Mouse (Mus musculus) embryonic stem cell, embryonic (primary cell): ENCODE data around the gene Ebf4.

Experiments used
- CTCF ChIA-PET, 4 experiments: fragments of 300-600 bp in 2 of 4; fragments of 350-600 bp in 2 of 4; sonication (Branson Sonifier 250); formaldehyde crosslinking; loops; one replicate each; lab custom pipeline; 2022; ENCODE audit warnings: inconsistent platforms in 2 of 4; lab: Charles Lee
- POLR2A ChIA-PET, 4 experiments: fragments of 300-600 bp in 2 of 4; fragments of 350-600 bp in 2 of 4; sonication (Branson Sonifier 250); formaldehyde crosslinking; loops; one replicate each; lab custom pipeline; 2022; ENCODE audit warnings: antibody characterized with exemption in 4 of 4, inconsistent platforms in 1 of 4; lab: Charles Lee

The Ebf4 gene

DNA sequence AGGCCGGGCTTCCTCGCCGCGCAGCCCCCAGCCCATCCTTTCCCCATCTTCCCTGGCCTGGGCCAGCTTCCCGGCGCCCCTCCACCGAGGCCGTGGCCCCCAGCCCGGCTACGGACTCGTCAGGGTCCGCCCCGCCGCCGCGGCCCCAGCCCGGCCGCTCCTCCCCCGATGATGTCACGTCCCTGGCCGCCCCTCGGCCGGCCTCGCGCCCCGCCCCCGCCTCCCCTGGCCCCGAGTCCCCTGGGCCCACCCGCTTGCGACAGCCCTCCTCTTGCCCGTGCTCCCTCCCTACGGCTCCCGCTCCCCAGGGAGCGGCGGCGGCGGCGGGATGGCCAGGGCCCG, at the start of gene Ebf4:
Gene Ebf4 (plus strand): TSS at position 234 of the 342 bp plus-strand sequence.
- POLR2A ChIA-PET, result interaction anchor here (0.7 to 14.1 kb wide), 20 partner anchors 8 to 403 kb away, joined by 3 to 522 read pairs (median 4); partner anchors contain the start of genes Nop56 (in 3 of the 4), Idh3b (in 2 of the 4), Pced1a (in 2 of the 4) and Snrpb (in 2 of the 4)
- CTCF ChIA-PET, result interaction anchor here in 1 of 4 experiments (0.9 to 1.1 kb wide), 3 partner anchors 8 to 303 kb away, joined by 3 read pairs; partner anchors contain the start of gene Idh3b

- POLR2A ChIA-PET, result interaction anchor here in 2 of 4 experiments (1.0 to 2.3 kb wide), 11 partner anchors 8 to 572 kb away, joined by 3 to 9 read pairs (median 4); partner anchors contain the start of genes Nop56 (in 2 of the 2) and Snrpb (in 2 of the 2)
- CTCF ChIA-PET, result interaction anchor here (0.6 to 2.7 kb wide), 33 partner anchors 9 to 837 kb away, joined by 3 to 22 read pairs (median 3); no protein-coding TSS in a partner anchor
These were observed 48.1 kb upstream of the Ebf4 start for GRCm38 (mm10) chr2:130246912-130247311.

GRCm38 (mm10) chr2:130248226-130248625, 46.7 kb upstream of the Ebf4 start:
- POLR2A ChIA-PET, result no interaction called here
- CTCF ChIA-PET, result interaction anchor here (0.5 to 2.7 kb wide), 4 partner anchors 19 to 218 kb away, joined by 3 to 22 read pairs (median 12); no protein-coding TSS in a partner anchor

DNA sequence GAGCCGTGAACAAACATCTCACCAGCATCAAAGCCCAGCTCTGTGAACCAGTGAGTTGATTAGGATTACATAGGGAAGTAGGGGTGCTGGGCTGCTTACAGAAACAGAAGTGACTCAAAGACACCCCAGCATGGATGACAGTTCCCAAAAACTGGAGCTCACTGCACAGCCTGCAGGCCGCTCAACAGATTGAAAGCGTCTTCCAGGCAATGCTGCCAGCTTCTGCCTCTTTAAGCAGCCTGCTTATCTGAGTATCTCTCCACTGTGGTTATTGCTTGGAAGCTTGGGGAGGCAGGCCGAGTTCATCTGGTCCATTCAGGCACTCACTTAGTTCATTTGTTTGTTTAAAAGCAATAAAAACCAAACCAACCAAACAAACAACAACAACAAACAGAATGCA, 38.2 kb upstream of the Ebf4 start:
- ChIA-PET POLR2A (interaction anchor here in 2 of 4 experiments (0.7 to 1.7 kb wide), 8 partner anchors 11 to 78 kb away, joined by 3 to 7 read pairs (median 4); partner anchors contain the start of genes Nop56 (in 1 of the 2) and Snrpb (in 1 of the 2)), CTCF (no interaction called here)

DNA sequence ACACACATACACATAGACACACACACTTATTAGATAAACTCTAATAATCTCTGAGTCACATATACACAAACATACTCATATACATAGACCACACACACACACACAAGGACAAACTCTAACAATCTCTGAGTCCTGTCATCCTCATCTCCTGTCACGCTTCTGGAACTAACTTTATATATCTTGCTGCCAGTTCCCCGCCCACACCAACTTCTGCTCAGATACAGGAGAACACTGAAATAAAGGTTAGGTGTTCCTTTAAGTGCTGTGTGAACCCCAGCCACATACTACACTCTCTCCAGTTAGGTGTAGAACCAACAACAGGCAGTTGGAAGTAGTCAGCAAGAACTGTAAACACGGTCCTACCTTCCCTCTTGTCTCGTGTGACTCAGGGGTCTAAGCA, 34.1 kb upstream of the Ebf4 start:
- ChIA-PET CTCF (no interaction called here), POLR2A (interaction anchor here in 3 of 4 experiments (0.6 to 3.5 kb wide), 7 partner anchors 10 to 317 kb away, joined by 3 to 20 read pairs (median 3); partner anchors contain the start of genes Mrps26 (in 1 of the 3), Nop56 (in 1 of the 3) and Snrpb (in 1 of the 3))

- ChIA-PET POLR2A (interaction anchor here in 2 of 4 experiments (1.4 to 3.5 kb wide), 2 partner anchors 11 to 12 kb away, joined by 4 to 20 read pairs; partner anchors contain the start of gene Nop56 (in 1 of the 2)), CTCF (no interaction called here)
These were observed 33.1 kb upstream of the Ebf4 start for GRCm38 (mm10) chr2:130261914-130262313.

- CTCF ChIA-PET, result no interaction called here
- POLR2A ChIA-PET, result interaction anchor here in 1 of 4 experiments (3.5 kb wide), 1 partner anchor 12 kb away, joined by 20 read pairs; the partner anchor contains the start of gene Nop56
These were observed 32.6 kb upstream of the Ebf4 start for GRCm38 (mm10) chr2:130262398-130262797.

GRCm38 (mm10) chr2:130265520-130265919, 29.4 kb upstream of the Ebf4 start:
- CTCF ChIA-PET, result interaction anchor here in 1 of 4 experiments (0.5 kb wide), 1 partner anchor 1224 kb away, joined by 3 read pairs; no protein-coding TSS in a partner anchor
- POLR2A ChIA-PET, result interaction anchor here in 2 of 4 experiments (0.8 to 22.4 kb wide), 9 partner anchors 8 to 86 kb away, joined by 3 to 522 read pairs (median 4); partner anchors contain the start of genes Nop56 (in 2 of the 2), Ebf4 (in 1 of the 2), Idh3b (in 1 of the 2) and Snrpb (in 1 of the 2)

DNA sequence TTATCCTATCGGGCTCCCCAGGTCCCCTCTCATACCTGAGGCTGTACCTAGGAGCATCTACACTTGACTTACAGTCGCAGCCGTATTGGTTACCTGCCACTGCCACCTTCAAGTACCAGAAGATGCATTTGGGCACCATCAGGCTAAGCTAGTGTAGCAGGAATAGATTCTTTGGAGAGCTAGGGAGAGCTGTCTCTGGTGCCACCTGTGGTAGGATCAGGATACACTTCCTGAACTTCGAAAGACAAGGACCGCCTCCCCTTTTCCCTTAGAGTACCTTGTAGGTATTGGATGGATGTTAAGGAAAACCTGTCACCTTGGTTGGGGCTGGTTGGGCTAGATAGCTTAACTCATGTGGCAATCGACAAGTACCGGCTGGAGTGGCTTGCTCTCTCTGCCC, 26.9 kb upstream of the Ebf4 start:
- POLR2A ChIA-PET, result interaction anchor here in 3 of 4 experiments (0.6 to 22.4 kb wide), 15 partner anchors 9 to 687 kb away, joined by 3 to 522 read pairs (median 5); partner anchors contain the start of genes Idh3b (in 2 of the 3), Ebf4 (in 1 of the 3) and Snrpb (in 1 of the 3)
- CTCF ChIA-PET, result interaction anchor here in 2 of 4 experiments (0.6 to 2.0 kb wide), 10 partner anchors 17 to 295 kb away, joined by 3 to 10 read pairs (median 3); partner anchors contain the start of genes Pced1a (in 1 of the 2) and Vps16 (in 1 of the 2)

DNA sequence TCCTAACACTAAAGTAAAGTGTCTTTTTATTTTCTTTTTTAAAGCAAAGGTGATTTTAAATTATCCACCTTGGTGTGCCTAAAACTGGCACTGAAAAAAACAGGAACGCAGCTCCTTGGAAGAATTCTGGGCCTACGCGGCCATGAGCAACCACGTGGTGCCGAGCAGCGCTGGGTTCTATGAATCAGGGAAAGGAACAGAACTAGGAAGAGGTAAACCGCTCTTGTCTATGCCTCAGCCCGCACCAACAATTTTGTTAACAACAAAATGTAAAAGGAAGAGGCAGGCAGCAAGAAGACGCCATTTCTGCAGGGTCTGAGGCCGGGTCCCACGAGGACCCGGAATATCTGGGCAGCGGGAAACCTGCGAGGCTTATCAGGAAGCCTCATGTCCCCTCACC, 21.2 kb upstream of the Ebf4 start:
- ChIA-PET POLR2A (interaction anchor here (0.6 to 22.4 kb wide), 70 partner anchors 8 to 686 kb away, joined by 3 to 522 read pairs (median 4); partner anchors contain the start of genes Idh3b (in 4 of the 4), Snrpb (in 3 of the 4), Ebf4 (in 2 of the 4) and Pced1a (in 2 of the 4)), CTCF (interaction anchor here in 1 of 4 experiments (2.4 kb wide), 1 partner anchor 11 kb away, joined by 7 read pairs; the partner anchor contains the start of gene Idh3b)

GRCm38 (mm10) chr2:130274149-130274861, 20.7 kb upstream of the Ebf4 start, which contains the start of gene Nop56:
Nop56 (plus strand) TSS chr2:130274430.
- ChIA-PET CTCF (interaction anchor here (0.6 to 2.4 kb wide), 8 partner anchors 10 to 475 kb away, joined by 3 to 7 read pairs (median 4); partner anchors contain the start of genes Idh3b (in 1 of the 4), Pced1a (in 1 of the 4) and Vps16 (in 1 of the 4)), POLR2A (interaction anchor here (0.6 to 22.4 kb wide), 118 partner anchors 8 to 1575 kb away, joined by 3 to 522 read pairs (median 4); partner anchors contain the start of genes Idh3b (in 4 of the 4), Pced1a (in 3 of the 4), Snrpb (in 3 of the 4) and Vps16 (in 3 of the 4))

DNA sequence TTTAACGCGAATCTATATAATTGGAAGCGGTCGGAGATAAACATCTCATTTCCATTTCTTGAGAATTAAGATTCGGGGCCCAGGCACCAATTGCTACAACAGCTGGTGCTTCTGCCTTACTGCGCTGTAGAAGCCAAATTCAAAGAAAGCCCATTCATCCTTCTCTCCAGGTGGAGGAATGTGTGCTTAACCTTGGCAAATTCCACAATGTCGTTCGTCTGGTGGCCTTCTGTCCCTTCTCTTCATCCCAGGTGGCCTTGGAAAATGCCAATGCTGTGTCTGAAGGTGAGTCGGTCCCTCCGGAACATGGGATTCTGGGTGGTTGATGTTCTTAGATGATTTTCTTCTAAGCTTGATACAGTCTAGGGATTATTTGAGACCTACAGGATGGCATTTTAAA, 20.1 kb upstream of the Ebf4 start:
- POLR2A ChIA-PET, result interaction anchor here (0.6 to 22.4 kb wide), 105 partner anchors 8 to 1576 kb away, joined by 3 to 522 read pairs (median 4); partner anchors contain the start of genes Idh3b (in 4 of the 4), Pced1a (in 3 of the 4), Snrpb (in 3 of the 4) and Vps16 (in 3 of the 4)
- CTCF ChIA-PET, result interaction anchor here (0.6 to 2.4 kb wide), 10 partner anchors 9 to 475 kb away, joined by 3 to 7 read pairs (median 4); partner anchors contain the start of genes Idh3b (in 2 of the 4), Pced1a (in 1 of the 4) and Vps16 (in 1 of the 4)

GRCm38 (mm10) chr2:130275649-130276048, 19.3 kb upstream of the Ebf4 start:
- ChIA-PET CTCF (interaction anchor here in 2 of 4 experiments (1.0 to 2.4 kb wide), 8 partner anchors 8 to 83 kb away, joined by 3 to 7 read pairs (median 6); partner anchors contain the start of gene Idh3b (in 2 of the 2)), POLR2A (interaction anchor here (0.6 to 22.4 kb wide), 51 partner anchors 8 to 1082 kb away, joined by 3 to 522 read pairs (median 5); partner anchors contain the start of genes Idh3b (in 4 of the 4), Ebf4 (in 2 of the 4), Snrpb (in 2 of the 4) and Cpxm1 (in 1 of the 4))

GRCm38 (mm10) chr2:130279600-130280091, 15.3 kb upstream of the Ebf4 start:
- ChIA-PET POLR2A (interaction anchor here (0.6 to 22.4 kb wide), 17 partner anchors 6 to 1218 kb away, joined by 3 to 522 read pairs (median 4); partner anchors contain the start of genes Ebf4 (in 3 of the 4), Idh3b (in 2 of the 4), Pced1a (in 1 of the 4) and Vps16 (in 1 of the 4)), CTCF (interaction anchor here in 1 of 4 experiments (1.9 kb wide), 1 partner anchor 83 kb away, joined by 8 read pairs; no protein-coding TSS in a partner anchor)

- CTCF ChIA-PET, result interaction anchor here in 1 of 4 experiments (1.9 kb wide), 1 partner anchor 82 kb away, joined by 8 read pairs; no protein-coding TSS in a partner anchor
These were observed 14.7 kb upstream of the Ebf4 start for GRCm38 (mm10) chr2:130280224-130280623.

GRCm38 (mm10) chr2:130280818-130281217, 14.2 kb upstream of the Ebf4 start:
- POLR2A ChIA-PET, result interaction anchor here in 3 of 4 experiments (1.0 to 22.4 kb wide), 12 partner anchors 5 to 124 kb away, joined by 3 to 522 read pairs (median 4); partner anchors contain the start of genes Ebf4 (in 3 of the 3), Idh3b (in 2 of the 3), 1700020A23Rik (in 1 of the 3) and Gm28372 (in 1 of the 3)
- CTCF ChIA-PET, result interaction anchor here in 1 of 4 experiments (1.9 kb wide), 1 partner anchor 82 kb away, joined by 8 read pairs; no protein-coding TSS in a partner anchor

More at GRCm38 (mm10) chr2:130280224-130280623, 14.7 kb upstream of the Ebf4 start:
- POLR2A ChIA-PET, result interaction anchor here (0.9 to 22.4 kb wide), 14 partner anchors 5 to 1219 kb away, joined by 3 to 522 read pairs (median 4); partner anchors contain the start of genes Ebf4 (in 3 of the 4), Idh3b (in 2 of the 4), 1700020A23Rik (in 1 of the 4) and Gm28372 (in 1 of the 4)
